Mouse (Mus musculus) ES-Bruce4 (cell line): ENCODE results near the gene Pih1d1.

Experiments used
- CTCF ChIP-seq: IDR thresholded peaks from one replicate; pipeline ENCODE4 v1.8.1; 2011; ENCODE audit warnings: low read depth, low read length
- POLR2A ChIP-seq: IDR thresholded peaks from one replicate; pipeline ENCODE4 v1.8.1; 2011; ENCODE audit warnings: low read length; ENCODE audit not compliant: insufficient read depth

DNA sequence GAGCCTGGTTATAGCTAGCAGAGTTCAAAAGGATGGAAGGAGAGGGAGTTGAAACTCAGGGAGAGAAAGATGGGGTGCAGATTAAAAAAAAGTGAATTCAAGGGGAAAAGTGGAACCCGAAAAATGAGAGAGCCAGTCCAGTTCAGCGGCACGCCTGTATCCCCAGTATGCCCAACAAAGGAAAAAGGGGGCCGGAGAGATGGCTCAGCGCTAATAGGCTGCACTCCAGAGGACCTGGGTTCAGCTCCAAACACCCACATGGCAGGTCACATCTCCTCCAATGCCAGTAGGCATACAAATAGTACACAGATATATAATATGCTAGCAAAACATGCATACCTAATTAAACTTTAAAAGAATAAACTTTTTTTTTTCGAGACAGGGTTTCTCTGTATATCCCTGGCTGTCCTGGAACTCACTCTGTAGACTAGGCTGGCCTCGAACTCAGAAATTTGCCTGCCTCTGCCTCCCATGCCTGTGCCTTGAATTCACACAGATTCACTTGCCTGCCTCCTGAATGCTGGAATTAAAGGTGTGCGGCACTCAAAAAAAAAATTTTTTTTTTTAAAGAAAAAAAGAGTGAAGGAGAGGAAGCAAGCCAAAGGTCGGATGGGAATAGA lies 9.0 kb downstream of the Pih1d1 start:
- TF ChIP-seq POLR2A (no peak), CTCF (no peak)
